Mouse (Mus musculus) lung, postnatal 36 days (tissue): ENCODE data around the gene Cgnl1.

ENCODE experiments used
- DNase-seq: peaks from one replicate; pipeline ENCODE4 v3.0.0; 2022; ENCODE audit warnings: mixed read lengths

Cgnl1 gene

GRCm38 (mm10) chr9:71766306-71766705, 5.1 kb downstream of the Cgnl1 start:
- no peak for DNase-seq

- DNase-seq = no peak
Observed at GRCm38 (mm10) chr9:71764551-71764950, 6.9 kb downstream of the Cgnl1 start.

GRCm38 (mm10) chr9:71763273-71763672, 8.1 kb downstream of the Cgnl1 start:
- DNase-seq = no peak

- no peak for DNase-seq
Observed at GRCm38 (mm10) chr9:71761663-71762062, 9.7 kb downstream of the Cgnl1 start.

- DNase-seq = no peak
Observed at GRCm38 (mm10) chr9:71760518-71761141, 10.8 kb downstream of the Cgnl1 start.

GRCm38 (mm10) chr9:71759893-71760292, 11.5 kb downstream of the Cgnl1 start:
- DNase-seq = peak; percentile 69

GRCm38 (mm10) chr9:71757386-71757785, 14.0 kb downstream of the Cgnl1 start:
- DNase-seq = no peak

- DNase-seq = no peak
Observed at GRCm38 (mm10) chr9:71756916-71757315, 14.5 kb downstream of the Cgnl1 start.

- no peak for DNase-seq
Observed at GRCm38 (mm10) chr9:71753981-71754380, 17.4 kb downstream of the Cgnl1 start.

GRCm38 (mm10) chr9:71753529-71753928, 17.9 kb downstream of the Cgnl1 start:
- DNase-seq = no peak

- DNase-seq = no peak
Observed at GRCm38 (mm10) chr9:71753117-71753516, 18.3 kb downstream of the Cgnl1 start.

GRCm38 (mm10) chr9:71750015-71750672, 21.3 kb downstream of the Cgnl1 start:
- DNase-seq = peak; percentile 87

GRCm38 (mm10) chr9:71746405-71746804, 25.0 kb downstream of the Cgnl1 start:
- no peak for DNase-seq

GRCm38 (mm10) chr9:71738081-71738930, 33.1 kb downstream of the Cgnl1 start:
- no peak for DNase-seq

GRCm38 (mm10) chr9:71737257-71738023, 34.0 kb downstream of the Cgnl1 start:
- DNase-seq = peak; percentile 46

- no peak for DNase-seq
Observed at GRCm38 (mm10) chr9:71735886-71736285, 35.5 kb downstream of the Cgnl1 start.

- DNase-seq = no peak
Observed at GRCm38 (mm10) chr9:71733559-71733958, 37.8 kb downstream of the Cgnl1 start.

- DNase-seq = no peak
Observed at GRCm38 (mm10) chr9:71728822-71729311, 42.5 kb downstream of the Cgnl1 start.

GRCm38 (mm10) chr9:71727233-71727632, 44.2 kb downstream of the Cgnl1 start:
- peak; percentile 46 for DNase-seq

- DNase-seq = peak; percentile 37
Observed at GRCm38 (mm10) chr9:71726121-71726520, 45.3 kb downstream of the Cgnl1 start.

- DNase-seq = peak; percentile 32
Observed at GRCm38 (mm10) chr9:71722366-71722765, 49.0 kb downstream of the Cgnl1 start.

GRCm38 (mm10) chr9:71716995-71717394, 54.4 kb downstream of the Cgnl1 start:
- DNase-seq = peak; percentile 55

- no peak for DNase-seq
Observed at GRCm38 (mm10) chr9:71710776-71711175, 60.6 kb downstream of the Cgnl1 start.
